Mouse (Mus musculus): ENCODE data around the gene Gm49355.

DNA sequence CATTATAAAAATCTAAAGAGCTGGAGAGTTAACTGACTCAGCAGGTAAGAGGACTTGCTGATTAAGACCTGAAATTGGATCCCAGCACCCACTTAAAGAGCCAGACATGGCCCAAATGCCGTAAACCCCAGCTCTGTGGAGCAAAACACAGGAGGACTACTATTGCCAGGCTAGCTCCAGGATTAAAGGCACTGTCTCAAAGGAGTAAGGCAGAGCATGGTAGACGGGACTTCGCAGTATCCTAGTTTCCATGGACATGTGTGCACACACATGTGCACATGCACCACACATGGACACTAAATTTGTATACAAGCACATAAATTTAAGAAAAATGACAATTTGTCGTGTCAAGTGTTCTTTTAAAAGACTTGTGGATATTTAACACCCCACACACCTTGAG lies 16.5 kb downstream of the Gm49355 start:
- TF ChIP-seq CTCF (IDR thresholded peaks at IDR 0.05; ENCODE audit: low read depth): no peak
- TF ChIP-seq EP300 (IDR thresholded peaks at IDR 0.05; ENCODE audit: low read depth): no peak
